Mouse (Mus musculus): Measurements from ENCODE around the gene Pcmt1. TPM values are rescaled to one million over a fixed set of nuclear protein-coding genes. Genes with fewer than 3 reads are reported as not detected.

The Pcmt1 gene
- polyA plus RNA-seq, 1 experiment from 2014 or later, result 94.2 TPM

GRCm38 (mm10) chr10:7662471-7663141 is 18.3 kb downstream of the Pcmt1 start:
- no peak for TF ChIP-seq CTCF (IDR thresholded peaks at IDR 0.05; ENCODE audit: low read depth)
- H3K4me1 ChIP-seq (replicated peaks; ENCODE audit: insufficient read depth, low read length), result no peaks in the 10 kb centered on the region
- peak overlapping the region; percentile 90 for H3K4me2 ChIP-seq (ENCODE audit: low read length)
- peak; percentile 57 for DNase-seq (ENCODE audit: low spot score)
- peak overlapping the region; percentile 91 for H3K9ac ChIP-seq (ENCODE audit: low read depth, low read length)
- peak; percentile 86 for ATAC-seq (replicated peaks; ENCODE audit: low FRiP score, low read depth)
- peak overlapping the region; percentile 97 for H3K27ac ChIP-seq
- under 1% methylated on average over 44 of the region's 44 CpGs for WGBS
- H3K4me3 ChIP-seq (replicated peaks; ENCODE audit: low read depth, low read length), result peak overlapping the region; percentile 74
- no peaks in the 10 kb centered on the region for H3K36me3 ChIP-seq (ENCODE audit: insufficient read depth, low read length)
- no peaks in the 10 kb centered on the region for H3K9me3 ChIP-seq (replicated peaks; ENCODE audit: low read length)
- H3K27me3 ChIP-seq (ENCODE audit: insufficient read depth, low read length), result no peaks in the 10 kb centered on the region

GRCm38 (mm10) chr10:7651057-7651456 is 29.9 kb downstream of the Pcmt1 start:
- WGBS, result 61% methylated on average over 2 of the region's 2 CpGs
- ATAC-seq (replicated peaks; ENCODE audit: low FRiP score, low read depth) (no peak; the same call in 1 of the 2 replicates), DNase-seq (ENCODE audit: low spot score) (peak; percentile 55)
- no peaks in the 10 kb centered on the region for H3K9me3 ChIP-seq (replicated peaks; ENCODE audit: low read length)
- H3K27me3 ChIP-seq (ENCODE audit: insufficient read depth, low read length), result no peaks in the 10 kb centered on the region
- H3K4me1 ChIP-seq (replicated peaks; ENCODE audit: insufficient read depth, low read length), result no peaks in the 10 kb centered on the region
- H3K27ac ChIP-seq, result no peak overlapping the region
- H3K4me3 ChIP-seq (replicated peaks; ENCODE audit: low read depth, low read length), result no peak overlapping the region
- no peak for TF ChIP-seq CTCF (IDR thresholded peaks at IDR 0.05; ENCODE audit: low read depth)
- no peak overlapping the region for H3K4me2 ChIP-seq (ENCODE audit: low read length)
- no peak overlapping the region for H3K9ac ChIP-seq (ENCODE audit: low read depth, low read length)
- peaks cover 13% of the 10 kb centered on the region; the same call in 1 of the 2 replicates for H3K36me3 ChIP-seq (ENCODE audit: insufficient read depth, low read length)

GRCm38 (mm10) chr10:7649059-7649458 is 31.9 kb downstream of the Pcmt1 start:
- H3K27me3 ChIP-seq (ENCODE audit: insufficient read depth, low read length), result no peaks in the 10 kb centered on the region
- H3K9me3 ChIP-seq (replicated peaks; ENCODE audit: low read length), result no peaks in the 10 kb centered on the region
- H3K36me3 ChIP-seq (ENCODE audit: insufficient read depth, low read length), result peaks cover 21% of the 10 kb centered on the region; the same call in 1 of the 2 replicates
- no peak for DNase-seq (ENCODE audit: low spot score)
- no peak overlapping the region for H3K27ac ChIP-seq
- TF ChIP-seq CTCF (IDR thresholded peaks at IDR 0.05; ENCODE audit: low read depth), result no peak
- 62% methylated on average over 4 of the region's 4 CpGs for WGBS
- no peak overlapping the region for H3K4me3 ChIP-seq (replicated peaks; ENCODE audit: low read depth, low read length)
- H3K4me2 ChIP-seq (ENCODE audit: low read length), result no peak overlapping the region
- no peak for ATAC-seq (replicated peaks; ENCODE audit: low FRiP score, low read depth)
- no peaks in the 10 kb centered on the region for H3K4me1 ChIP-seq (replicated peaks; ENCODE audit: insufficient read depth, low read length)
- no peak overlapping the region for H3K9ac ChIP-seq (ENCODE audit: low read depth, low read length)

- no peak for ATAC-seq (replicated peaks; ENCODE audit: low FRiP score, low read depth)
- H3K4me3 ChIP-seq (replicated peaks; ENCODE audit: low read depth, low read length), result no peak overlapping the region
- H3K4me1 ChIP-seq (replicated peaks; ENCODE audit: insufficient read depth, low read length), result no peaks in the 10 kb centered on the region
- H3K4me2 ChIP-seq (ENCODE audit: low read length), result no peak overlapping the region
- H3K9me3 ChIP-seq (replicated peaks; ENCODE audit: low read length), result no peaks in the 10 kb centered on the region
- H3K27me3 ChIP-seq (ENCODE audit: insufficient read depth, low read length), result no peaks in the 10 kb centered on the region
- H3K27ac ChIP-seq, result no peak overlapping the region
- no peak for DNase-seq (ENCODE audit: low spot score)
- no peak for TF ChIP-seq CTCF (IDR thresholded peaks at IDR 0.05; ENCODE audit: low read depth)
- H3K9ac ChIP-seq (ENCODE audit: low read depth, low read length), result no peak overlapping the region
- WGBS, result 89% methylated on average over 2 of the region's 2 CpGs
- peaks cover 24% of the 10 kb centered on the region; the same call in 1 of the 2 replicates for H3K36me3 ChIP-seq (ENCODE audit: insufficient read depth, low read length)
Measured at GRCm38 (mm10) chr10:7645911-7646310, 35.0 kb downstream of the Pcmt1 start.

- Histone ChIP-seq H3K4me1 (replicated peaks; ENCODE audit: insufficient read depth, low read length) (no peaks in the 10 kb centered on the region), H3K9ac (ENCODE audit: low read depth, low read length) (no peak overlapping the region), H3K9me3 (replicated peaks; ENCODE audit: low read length) (no peaks in the 10 kb centered on the region), H3K27ac (no peak overlapping the region), H3K4me2 (ENCODE audit: low read length) (no peak overlapping the region), H3K36me3 (ENCODE audit: insufficient read depth, low read length) (peaks cover 32% of the 10 kb centered on the region), H3K27me3 (ENCODE audit: insufficient read depth, low read length) (no peaks in the 10 kb centered on the region), H3K4me3 (replicated peaks; ENCODE audit: low read depth, low read length) (no peak overlapping the region)
- ATAC-seq (replicated peaks; ENCODE audit: low FRiP score, low read depth), result no peak
- WGBS, result 99% methylated on average over 12 of the region's 12 CpGs
- no peak for TF ChIP-seq CTCF (IDR thresholded peaks at IDR 0.05; ENCODE audit: low read depth)
- DNase-seq (ENCODE audit: low spot score), result no peak
Measured at GRCm38 (mm10) chr10:7640366-7640765, 40.6 kb downstream of the Pcmt1 start.

GRCm38 (mm10) chr10:7630951-7631720 is 49.8 kb downstream of the Pcmt1 start:
- DNase-seq (ENCODE audit: low spot score) (no peak), ATAC-seq (replicated peaks; ENCODE audit: low FRiP score, low read depth) (no peak)
- no peaks in the 10 kb centered on the region for H3K9me3 ChIP-seq (replicated peaks; ENCODE audit: low read length)
- H3K27me3 ChIP-seq (ENCODE audit: insufficient read depth, low read length), result no peaks in the 10 kb centered on the region
- no peak overlapping the region for H3K27ac ChIP-seq
- H3K9ac ChIP-seq (ENCODE audit: low read depth, low read length), result no peak overlapping the region
- no peak overlapping the region for H3K4me2 ChIP-seq (ENCODE audit: low read length)
- H3K4me3 ChIP-seq (replicated peaks; ENCODE audit: low read depth, low read length), result no peak overlapping the region
- 83% methylated on average over 16 of the region's 16 CpGs for WGBS
- H3K36me3 ChIP-seq (ENCODE audit: insufficient read depth, low read length), result peaks cover 12% of the 10 kb centered on the region; the same call in 1 of the 2 replicates
- TF ChIP-seq CTCF (IDR thresholded peaks at IDR 0.05; ENCODE audit: low read depth), result no peak
- no peaks in the 10 kb centered on the region for H3K4me1 ChIP-seq (replicated peaks; ENCODE audit: insufficient read depth, low read length)

Data from kidney, postnatal 0 days (tissue).